Mouse (Mus musculus) erythroblast, embryonic 14.5 days (primary cell): ENCODE results near the gene Ldlrad3. TPM values are rescaled to one million over a fixed set of nuclear protein-coding genes. Genes with fewer than 3 reads are reported as not detected.

ENCODE experiments used
- H3K27me3 ChIP-seq: 2 replicates; pipeline ENCODE4 v1.6.1; 2012; ENCODE audit warnings: inconsistent platforms; ENCODE audit not compliant: control insufficient read depth
- H3K36me3 ChIP-seq: 2 replicates; pipeline ENCODE4 v1.6.1; 2012; ENCODE audit warnings: mild to moderate bottlenecking, inconsistent platforms; ENCODE audit not compliant: control insufficient read depth
- H3K4me1 ChIP-seq: 2 replicates; pipeline ENCODE4 v1.6.1; 2012; ENCODE audit warnings: inconsistent platforms; ENCODE audit not compliant: control insufficient read depth
- H3K4me3 ChIP-seq: replicated peaks from 2 replicates; pipeline ENCODE3; 2012; ENCODE audit warnings: moderate library complexity, mild to moderate bottlenecking, inconsistent platforms
- H3K9me3 ChIP-seq: 2 replicates; pipeline ENCODE4 v1.6.1; 2012; ENCODE audit warnings: low read length, inconsistent platforms, mixed read lengths; ENCODE audit not compliant: control insufficient read depth
- GATA1 ChIP-seq: IDR thresholded peaks from 2 replicates; pipeline ENCODE4 v1.6.1; 2012; ENCODE audit warnings: low read length, inconsistent platforms, mixed read lengths
- TAL1 ChIP-seq: IDR thresholded peaks from 3 replicates; pipeline ENCODE4 v1.6.1; 2012; ENCODE audit warnings: low read length, inconsistent platforms, mixed read lengths
- polyA plus RNA-seq: library from polyadenylated mRNA; stranded (reverse); fragments of >175 nt; gene quantifications from 2 replicates; pipeline ENCODE4 v1.2.3, GENCODE M21; 2012

Ldlrad3 gene
- polyA plus RNA-seq, 1 experiment = not detected

DNA sequence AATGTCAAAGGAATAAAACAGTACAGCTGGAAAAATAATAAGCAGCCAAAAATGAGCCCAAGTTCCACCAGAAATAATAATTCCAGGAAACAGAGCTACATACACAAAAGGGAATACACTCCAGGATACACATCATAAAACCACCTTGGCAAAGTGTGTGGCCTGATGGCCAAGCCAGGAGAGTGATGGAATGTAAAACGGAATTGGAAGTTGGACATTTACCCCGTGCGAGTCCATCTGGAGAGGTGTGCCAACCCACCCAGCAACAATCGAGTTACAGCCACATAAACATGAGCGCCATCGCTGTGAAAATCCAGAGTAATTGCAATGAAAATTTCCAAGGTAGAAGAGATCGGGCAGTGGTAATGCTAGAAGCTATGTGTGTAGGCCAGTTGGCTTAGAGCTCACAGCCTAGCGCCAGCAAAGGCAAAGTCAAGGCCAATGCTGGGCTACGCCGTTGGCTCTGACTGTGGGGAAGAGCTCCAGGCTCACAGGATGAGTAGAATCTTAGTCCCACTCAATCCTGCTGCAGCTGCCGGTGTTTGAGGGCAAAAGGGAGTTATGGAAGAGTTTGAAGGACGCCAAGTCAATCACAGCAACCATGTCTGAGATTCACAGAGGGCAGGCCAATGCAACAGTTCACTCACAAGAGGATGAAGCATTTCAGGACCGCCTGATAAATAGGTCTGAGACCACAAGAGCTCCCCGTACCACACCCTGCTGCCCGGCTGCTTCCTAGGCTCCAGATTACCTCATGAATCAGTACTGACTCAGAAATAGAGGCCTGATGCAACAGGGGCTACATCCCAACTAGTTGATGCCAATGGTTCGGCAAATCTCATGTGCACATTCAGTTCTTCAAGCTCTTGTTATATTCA, 7.0 kb upstream of the Ldlrad3 start:
- no peak overlapping the region for H3K4me3 ChIP-seq
- TF ChIP-seq TAL1 (no peak), GATA1 (no peak)
- no peaks in the 10 kb centered on the region for H3K4me1 ChIP-seq
- H3K9me3 ChIP-seq = no peaks in the 10 kb centered on the region
- H3K27me3 ChIP-seq = no peaks in the 10 kb centered on the region; the same call in 1 of the 2 replicates
- no peaks in the 10 kb centered on the region for H3K36me3 ChIP-seq

DNA sequence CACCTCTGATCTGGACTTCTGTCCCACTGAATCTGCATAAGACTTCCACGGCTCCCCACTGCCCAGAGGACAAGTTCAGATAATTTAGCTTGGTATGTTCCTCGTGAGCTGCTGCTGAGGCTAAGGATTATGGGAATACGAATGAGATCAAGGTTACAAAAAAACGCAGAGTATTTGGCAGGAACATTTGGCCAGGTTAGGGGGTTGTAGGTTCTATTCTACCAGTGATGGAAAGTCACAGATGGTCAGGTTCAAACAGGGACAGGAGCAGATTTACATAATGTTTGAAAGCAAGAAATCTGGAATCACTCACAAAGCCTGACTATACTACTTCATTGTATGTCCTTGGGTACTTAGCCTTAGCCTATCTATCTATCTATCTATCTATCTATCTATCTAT, 5.6 kb upstream of the Ldlrad3 start:
- H3K36me3 ChIP-seq = no peaks in the 10 kb centered on the region
- peaks cover 7% of the 10 kb centered on the region for H3K27me3 ChIP-seq
- no peaks in the 10 kb centered on the region for H3K9me3 ChIP-seq
- TF ChIP-seq TAL1 (no peak), GATA1 (no peak)
- no peak overlapping the region for H3K4me3 ChIP-seq
- no peaks in the 10 kb centered on the region for H3K4me1 ChIP-seq

DNA sequence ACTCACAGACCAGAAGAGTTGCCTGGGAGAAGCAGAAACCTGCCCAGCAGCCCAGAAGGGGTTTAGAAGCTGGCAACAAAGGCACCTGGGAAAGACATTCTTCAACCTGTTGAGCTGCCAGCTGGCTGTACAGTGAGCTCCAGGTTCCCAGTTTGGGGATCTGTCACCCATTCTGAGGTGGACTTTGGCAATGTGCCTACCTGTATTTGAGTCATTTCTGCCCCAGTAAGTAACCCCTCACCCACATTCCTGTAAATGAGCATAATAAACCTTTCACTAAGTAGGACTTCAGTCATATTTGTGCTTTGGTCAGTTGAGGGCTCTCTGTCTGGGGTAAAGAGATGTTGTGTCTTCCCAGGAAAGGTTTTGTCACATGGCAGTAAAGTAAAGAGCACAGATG, 4.8 kb upstream of the Ldlrad3 start:
- Histone ChIP-seq H3K36me3 (no peaks in the 10 kb centered on the region), H3K9me3 (no peaks in the 10 kb centered on the region), H3K27me3 (peaks cover 15% of the 10 kb centered on the region), H3K4me3 (no peak overlapping the region), H3K4me1 (peaks cover 5% of the 10 kb centered on the region)
- TF ChIP-seq GATA1 (no peak), TAL1 (no peak)

DNA sequence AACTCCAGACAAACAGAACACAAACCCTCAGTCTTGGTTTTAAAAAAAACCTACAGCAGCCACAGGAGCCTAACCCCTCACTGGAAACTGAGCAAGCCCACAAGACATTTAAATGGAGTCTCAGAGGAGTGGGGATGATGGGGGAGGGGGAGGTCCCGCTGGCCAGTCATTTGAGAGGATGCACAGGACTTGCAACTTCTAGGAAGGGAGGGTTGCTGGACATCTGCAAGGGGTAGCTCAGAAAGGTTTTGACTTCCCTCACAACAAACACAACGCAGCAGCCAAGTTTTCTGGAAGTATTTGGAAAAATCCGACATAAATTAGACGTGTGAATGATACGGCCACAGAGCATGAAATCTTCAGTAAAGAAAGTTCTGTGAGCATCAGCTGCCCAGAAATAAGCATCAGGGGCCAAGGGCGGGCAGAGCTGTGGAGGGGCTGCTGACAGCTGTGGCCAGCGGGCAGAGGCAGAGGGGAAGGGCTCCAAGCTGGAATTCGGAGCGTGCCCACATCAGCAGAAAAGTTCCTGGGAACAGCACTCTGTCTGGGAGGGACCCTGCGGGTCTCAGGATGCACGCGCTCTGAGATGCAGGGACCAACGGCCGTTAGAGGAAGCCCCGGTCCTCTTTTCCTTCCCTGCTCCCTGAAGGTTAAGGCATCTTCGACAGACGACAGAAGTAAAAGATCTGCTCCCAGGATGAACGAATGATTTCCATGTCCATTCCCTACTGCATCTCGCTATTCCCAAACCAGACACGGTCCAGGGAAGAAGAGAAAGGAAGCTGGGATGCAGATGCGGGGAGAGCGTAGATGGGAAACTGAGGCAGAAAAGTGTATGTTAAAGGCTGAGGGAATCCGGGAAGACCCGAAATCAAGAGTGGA, 875 bp downstream of the Ldlrad3 start:
- no peaks in the 10 kb centered on the region for H3K9me3 ChIP-seq
- H3K4me3 ChIP-seq = peak overlapping the region; percentile 60
- peaks cover 37% of the 10 kb centered on the region for H3K27me3 ChIP-seq
- peaks cover 12% of the 10 kb centered on the region for H3K4me1 ChIP-seq
- no peaks in the 10 kb centered on the region for H3K36me3 ChIP-seq
- TF ChIP-seq GATA1 = no peak
- no peak for TF ChIP-seq TAL1

DNA sequence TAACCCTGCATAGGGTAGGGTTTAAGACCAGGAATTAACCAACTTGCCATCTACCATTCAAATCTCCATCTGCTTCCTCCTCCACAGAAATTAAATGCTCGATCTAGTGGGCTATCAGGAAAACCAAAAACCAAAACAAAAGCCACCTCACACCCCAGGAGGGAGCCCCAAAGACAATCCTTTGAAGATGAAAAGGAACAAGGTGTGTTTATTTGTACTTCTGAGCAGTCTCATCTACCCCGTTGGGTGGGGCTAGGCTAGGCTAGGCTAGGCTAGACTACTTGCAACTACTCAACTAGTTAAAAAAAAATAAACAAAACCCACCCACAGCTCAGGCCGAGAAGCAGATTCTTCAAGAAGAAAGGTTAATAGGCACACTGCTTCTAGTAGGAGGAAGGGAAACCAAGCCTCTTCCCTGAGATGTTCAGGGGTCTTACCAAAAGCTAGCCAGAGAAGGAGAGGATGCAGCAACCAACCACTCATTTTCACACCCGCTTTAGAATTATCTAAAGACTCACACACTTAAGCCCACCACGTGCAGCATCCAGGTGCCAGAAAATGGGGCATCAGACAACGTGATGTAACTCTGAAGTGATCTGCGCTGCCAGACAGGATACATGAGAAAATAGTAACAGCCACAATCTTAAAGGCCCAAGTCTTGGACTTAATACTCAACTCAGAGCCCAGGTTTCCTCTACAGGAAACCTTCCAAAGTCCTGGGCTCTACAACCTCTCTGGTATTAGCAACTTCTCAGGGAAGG, 2.3 kb downstream of the Ldlrad3 start:
- peaks cover 37% of the 10 kb centered on the region for H3K27me3 ChIP-seq
- TF ChIP-seq TAL1 (no peak), GATA1 (no peak)
- no peak overlapping the region for H3K4me3 ChIP-seq
- peaks cover 12% of the 10 kb centered on the region for H3K4me1 ChIP-seq
- no peaks in the 10 kb centered on the region for H3K36me3 ChIP-seq
- no peaks in the 10 kb centered on the region for H3K9me3 ChIP-seq

DNA sequence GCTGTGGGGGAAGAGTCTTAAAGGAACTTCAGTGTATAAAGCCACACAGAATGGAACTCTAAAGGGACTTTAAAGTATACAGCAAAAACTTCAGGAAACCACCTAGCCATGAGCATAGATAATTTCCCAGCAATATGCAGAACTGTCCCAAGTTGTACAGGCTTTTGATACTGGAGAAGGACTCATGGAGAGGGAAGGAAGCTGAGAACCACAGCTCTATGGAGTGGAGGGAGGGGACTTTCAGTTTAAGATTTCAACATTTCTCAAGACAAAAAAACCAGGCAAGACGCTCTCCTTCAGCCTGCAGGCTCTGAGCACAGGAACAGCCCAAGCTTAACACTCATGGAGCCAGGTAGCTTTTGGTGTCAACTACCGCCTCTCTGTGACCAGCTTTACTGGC, 4.7 kb downstream of the Ldlrad3 start:
- Histone ChIP-seq H3K9me3 (no peaks in the 10 kb centered on the region), H3K36me3 (no peaks in the 10 kb centered on the region), H3K4me1 (peaks cover 12% of the 10 kb centered on the region), H3K4me3 (no peak overlapping the region), H3K27me3 (peaks cover 28% of the 10 kb centered on the region)
- no peak for TF ChIP-seq GATA1
- TF ChIP-seq TAL1 = no peak

DNA sequence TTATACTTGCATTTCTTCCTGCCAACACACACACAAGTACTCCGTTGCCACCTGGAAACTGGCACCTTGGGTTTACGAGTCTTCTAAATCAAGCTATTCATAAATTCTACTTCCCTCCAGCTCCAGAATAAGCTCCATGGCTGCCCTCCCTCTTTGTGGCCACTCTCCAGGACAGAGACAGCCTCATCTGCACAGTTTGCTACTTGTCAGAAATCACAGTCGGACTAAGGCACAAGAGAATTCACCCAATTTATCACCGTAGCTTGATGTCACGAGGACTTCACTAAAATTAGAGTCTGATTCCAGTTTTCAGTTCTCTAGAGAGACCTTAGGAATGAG, 9.8 kb downstream of the Ldlrad3 start:
- Histone ChIP-seq H3K9me3 (no peaks in the 10 kb centered on the region), H3K4me3 (no peak overlapping the region), H3K27me3 (no peaks in the 10 kb centered on the region), H3K4me1 (no peaks in the 10 kb centered on the region), H3K36me3 (no peaks in the 10 kb centered on the region)
- TF ChIP-seq GATA1 = no peak
- no peak for TF ChIP-seq TAL1

DNA sequence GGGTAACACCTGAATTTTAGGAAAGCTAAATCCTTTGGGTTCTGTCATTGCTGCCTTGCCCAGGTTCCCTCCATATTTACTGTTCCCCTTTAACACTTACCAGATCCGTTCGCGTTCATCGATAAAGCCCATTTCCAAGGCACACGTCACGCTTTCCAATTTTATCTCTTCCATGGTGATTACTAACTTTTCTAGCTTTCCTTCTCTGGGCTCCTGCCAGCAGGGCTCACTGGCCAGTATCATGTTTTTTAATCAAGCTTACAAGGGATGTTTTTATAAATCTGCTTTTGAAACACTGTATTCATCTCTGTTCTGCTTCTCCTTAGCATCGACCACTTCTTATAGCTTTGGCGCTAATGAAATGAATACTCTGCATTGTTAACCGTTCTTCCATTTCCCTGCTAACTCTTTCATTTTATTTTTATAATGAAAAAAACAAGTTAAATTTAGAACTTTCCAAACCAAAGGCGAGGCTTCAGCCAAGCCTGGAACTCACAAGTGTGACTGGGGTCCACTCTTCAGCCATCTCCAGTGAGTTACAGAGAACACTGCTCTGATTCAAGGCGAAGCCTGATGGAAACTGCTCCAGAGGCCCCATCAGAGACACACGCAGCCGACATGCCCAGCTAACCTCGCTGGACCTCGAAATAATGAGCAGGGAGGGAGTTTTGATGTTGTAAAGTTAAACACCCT, 10.3 kb downstream of the Ldlrad3 start:
- H3K27me3 ChIP-seq = no peaks in the 10 kb centered on the region
- no peaks in the 10 kb centered on the region for H3K9me3 ChIP-seq
- no peaks in the 10 kb centered on the region for H3K4me1 ChIP-seq
- no peak overlapping the region for H3K4me3 ChIP-seq
- H3K36me3 ChIP-seq = no peaks in the 10 kb centered on the region
- TF ChIP-seq TAL1 (no peak), GATA1 (no peak)
